Mouse (Mus musculus): ENCODE results near the gene Aqp6.

Aqp6 gene

DNA sequence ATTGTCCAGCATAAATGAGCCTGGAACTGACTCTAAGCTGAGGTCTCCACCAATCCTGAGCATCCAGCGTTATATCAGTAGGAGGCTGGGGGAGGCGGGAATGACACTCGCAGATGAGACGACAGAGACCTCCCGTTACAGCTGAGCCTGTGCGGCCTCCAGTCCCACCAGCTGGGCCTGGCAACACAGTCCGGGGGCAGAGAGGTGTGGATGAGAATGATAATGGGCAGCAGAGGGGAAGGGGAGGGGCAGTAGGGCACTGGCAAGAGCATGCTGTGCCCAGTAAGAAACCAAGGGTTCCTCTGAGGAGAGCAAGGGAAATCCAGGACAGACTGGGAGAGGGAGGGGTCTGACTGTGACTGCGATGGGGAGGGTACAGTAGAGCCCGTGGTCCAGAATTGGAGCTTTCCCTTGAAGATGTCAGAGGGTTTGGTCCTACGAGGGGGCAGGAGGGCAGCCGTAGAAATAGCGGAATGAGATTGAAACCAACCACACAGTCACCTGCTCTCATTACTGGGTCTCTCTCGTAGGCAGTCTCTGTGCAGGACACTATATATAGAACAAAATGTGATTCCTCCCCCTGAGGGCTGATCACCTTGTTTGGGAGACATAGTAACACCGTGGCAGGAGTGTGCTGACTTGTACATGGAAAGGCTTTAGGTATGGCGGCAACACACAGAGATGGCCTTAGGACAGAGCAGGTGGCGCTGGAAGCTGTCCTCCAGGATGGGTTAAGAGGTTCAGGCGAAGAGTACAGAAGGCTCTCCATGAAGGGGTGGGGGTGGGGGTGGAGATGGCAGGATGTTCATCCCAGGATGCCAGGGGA is 1.7 kb upstream of the Aqp6 start:
- no peak for DNase-seq (ENCODE audit: low read depth)

DNA sequence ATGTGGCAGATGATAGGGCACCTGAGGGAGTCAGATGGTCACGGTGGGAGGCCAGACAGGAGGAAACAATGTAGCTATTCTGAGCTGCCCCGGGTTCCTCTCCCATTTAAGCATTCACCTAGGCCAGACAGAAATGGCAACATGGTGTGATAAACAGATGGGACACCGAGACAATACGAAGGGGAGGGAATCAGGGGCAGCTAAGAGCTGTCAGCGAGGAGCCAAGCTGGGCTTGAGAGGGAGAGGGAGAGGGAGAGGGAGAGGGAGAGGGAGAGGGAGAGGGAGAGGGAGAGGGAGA is 572 bp downstream of the Aqp6 start:
- no peak for DNase-seq (ENCODE audit: low read depth)

DNA sequence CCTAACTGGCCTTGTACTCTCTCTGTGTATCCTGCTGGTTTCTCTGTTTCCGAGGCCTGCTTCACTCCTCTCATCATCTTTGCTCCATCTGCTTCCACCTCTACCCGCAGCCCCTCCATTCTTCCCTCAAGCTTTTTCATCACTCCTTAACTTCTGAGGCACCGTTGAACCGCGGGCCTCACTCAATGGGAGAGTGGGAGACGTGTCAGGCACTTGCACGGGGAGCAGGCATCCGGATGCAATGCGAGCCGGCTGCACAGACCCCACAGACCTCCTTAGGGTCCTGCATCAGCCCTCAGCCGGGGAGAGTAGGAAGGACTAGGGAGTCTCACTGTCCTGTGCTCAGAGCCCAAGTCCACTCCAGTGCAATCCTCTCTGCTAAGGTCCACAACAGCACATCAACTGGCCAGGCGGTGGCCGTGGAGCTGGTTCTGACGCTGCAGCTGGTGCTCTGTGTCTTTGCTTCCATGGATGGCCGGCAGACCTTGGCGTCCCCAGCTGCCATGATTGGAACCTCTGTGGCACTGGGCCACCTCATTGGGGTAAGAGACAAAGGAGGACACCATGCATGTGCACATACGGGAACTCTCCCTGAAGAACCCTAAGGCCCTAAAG is 1.1 kb downstream of the Aqp6 start:
- DNase-seq (ENCODE audit: low read depth), result no peak

DNA sequence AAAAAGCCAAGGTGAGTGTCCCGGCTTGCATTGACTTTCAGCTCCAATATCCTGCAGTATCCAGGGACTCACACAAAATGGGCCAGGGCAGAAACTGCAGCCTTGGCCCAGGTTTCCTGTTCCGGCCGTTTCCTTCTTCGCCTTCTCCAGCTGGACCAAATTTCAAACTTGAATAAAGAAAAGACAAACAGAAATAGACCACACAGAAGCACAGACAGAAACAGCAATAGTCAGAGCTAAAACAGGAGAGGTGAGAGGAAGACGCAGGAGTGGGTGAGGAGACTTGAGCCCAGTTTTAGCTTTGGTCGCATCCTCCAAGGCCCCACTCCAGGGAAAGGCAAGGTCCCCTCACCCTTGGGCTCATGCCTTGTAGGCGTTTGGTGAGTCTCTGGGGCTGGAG is 2.0 kb downstream of the Aqp6 start:
- no peak for DNase-seq (ENCODE audit: low read depth)

DNA sequence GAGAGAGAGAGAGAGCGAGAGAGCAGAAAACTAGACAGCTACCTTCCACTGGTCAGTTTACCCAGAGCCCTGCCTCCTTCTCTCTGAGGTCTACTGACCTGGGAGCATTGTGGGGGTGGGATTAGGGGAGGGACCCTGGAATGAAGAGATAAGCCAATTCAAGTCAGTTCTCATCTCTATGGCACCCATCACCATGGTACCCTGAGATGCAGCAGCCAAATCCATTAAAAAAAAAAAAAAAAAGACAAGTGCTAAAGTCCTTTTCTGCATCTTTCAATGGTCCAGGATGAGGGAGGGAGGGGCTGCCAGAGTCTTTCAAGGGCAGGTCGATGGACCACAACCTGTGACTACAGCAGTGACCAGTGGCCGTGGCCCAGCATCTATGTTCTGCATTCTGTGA is 4.4 kb downstream of the Aqp6 start:
- no peak for DNase-seq (ENCODE audit: low read depth)

DNA sequence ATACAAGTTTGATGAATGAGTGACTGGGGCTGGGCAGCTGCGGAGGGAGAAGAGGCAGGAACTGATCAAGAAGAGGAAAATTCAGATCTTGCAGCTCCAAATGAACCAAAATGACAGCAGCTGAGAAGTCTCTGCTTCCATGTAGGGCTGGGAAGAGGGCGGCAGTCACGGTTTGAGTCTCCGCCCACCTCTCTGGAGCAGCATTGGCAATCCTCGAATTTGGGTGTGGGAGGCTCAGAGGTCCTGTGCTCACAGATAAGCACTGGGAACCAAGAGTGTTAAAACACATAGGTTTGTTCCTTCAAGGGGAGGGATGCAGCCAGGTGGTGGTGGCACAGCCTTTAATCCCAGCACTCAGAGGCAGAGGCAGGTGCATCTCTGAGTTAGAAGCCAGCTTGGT is 5.3 kb downstream of the Aqp6 start:
- no peak for DNase-seq (ENCODE audit: low read depth)

DNA sequence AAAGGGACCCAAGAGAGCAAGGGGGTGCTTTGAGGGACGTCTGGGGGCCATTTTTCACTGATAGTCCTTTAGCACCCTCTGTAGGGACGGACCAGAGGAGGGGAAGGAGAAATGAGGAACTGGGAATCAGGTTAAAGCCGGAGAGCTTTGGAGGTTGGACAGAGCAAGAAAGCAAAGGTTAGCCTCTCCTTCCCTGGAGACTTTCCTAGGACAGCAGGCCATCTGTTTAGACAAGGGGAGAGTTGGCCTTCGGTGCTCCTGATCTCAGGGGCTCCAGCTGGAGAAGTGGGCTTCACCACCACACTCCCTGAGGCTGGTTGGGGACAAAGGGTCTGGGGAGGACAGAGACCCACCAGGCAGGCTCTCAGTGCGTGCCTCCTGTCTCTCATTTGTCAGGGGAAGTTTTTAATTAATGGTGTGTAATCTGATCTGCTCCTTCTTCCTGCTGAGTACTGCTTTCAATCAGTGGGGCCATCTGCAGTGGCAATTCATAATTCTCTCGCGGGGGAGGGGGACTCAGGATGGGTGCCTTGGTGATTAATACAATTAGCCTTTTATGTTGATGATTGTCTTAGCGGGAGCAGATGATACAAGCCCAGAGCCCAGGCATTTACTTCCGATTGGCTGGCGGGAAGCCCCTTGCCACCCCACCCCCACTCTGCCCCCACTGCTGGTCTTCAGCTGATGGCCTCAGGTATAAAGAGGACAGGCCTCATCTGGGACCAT is 6.4 kb downstream of the Aqp6 start:
- DNase-seq (ENCODE audit: low read depth), result no peak

DNA sequence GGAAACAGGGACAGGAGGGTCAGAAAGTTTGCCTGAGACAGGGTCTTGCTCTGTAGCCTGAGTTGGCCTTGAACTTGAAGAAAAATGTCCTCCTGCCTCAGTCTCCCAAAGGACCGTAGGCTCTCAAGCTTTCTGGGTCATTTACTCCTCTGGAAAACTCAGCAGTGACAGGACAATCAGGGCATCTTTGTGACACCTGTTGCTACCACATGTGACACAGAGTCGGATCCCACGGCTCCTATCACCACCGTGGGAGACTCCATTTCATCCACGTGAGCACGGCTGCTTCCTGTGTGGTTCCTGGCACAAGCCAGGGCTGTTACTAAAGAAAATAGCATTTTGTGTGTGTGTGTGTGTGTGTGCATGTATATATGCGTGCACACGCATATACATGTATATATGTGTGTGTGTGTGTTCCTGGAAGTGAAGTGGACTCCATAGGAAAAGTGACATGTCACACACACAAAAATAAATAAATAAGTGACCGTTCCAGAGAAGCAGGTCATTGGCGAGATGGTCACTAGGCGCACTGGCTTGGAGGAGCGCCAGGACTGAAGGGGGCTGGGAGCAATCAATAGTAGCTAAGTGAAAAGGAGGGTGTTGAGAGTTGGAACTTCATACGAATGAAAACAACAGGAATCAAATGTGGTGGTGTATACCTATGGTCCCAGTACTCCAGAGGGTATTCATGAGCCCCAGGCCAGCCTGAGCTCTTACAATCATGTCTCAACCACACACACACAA is 7.4 kb downstream of the Aqp6 start:
- DNase-seq (ENCODE audit: low read depth), result no peak

DNA sequence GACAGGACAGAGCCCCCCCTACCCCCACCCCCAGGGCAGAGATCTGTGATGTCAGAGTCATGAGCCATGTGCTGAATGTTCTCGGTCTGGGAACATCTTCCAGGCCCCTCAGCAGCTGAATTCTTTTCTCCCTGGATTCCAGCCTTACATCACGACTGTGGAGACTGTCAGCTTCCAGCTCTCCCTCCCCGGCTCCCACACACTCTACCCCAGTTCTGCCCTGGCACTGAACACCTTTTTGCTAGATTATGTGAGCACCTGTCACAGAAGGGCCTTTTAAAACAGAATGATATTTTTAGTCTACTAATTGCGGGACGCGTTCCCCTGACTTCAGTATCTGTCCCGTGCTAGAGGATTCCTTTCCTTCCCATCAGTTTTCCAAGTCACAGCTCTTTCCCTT is 10.4 kb downstream of the Aqp6 start:
- no peak for DNase-seq (ENCODE audit: low read depth)

DNA sequence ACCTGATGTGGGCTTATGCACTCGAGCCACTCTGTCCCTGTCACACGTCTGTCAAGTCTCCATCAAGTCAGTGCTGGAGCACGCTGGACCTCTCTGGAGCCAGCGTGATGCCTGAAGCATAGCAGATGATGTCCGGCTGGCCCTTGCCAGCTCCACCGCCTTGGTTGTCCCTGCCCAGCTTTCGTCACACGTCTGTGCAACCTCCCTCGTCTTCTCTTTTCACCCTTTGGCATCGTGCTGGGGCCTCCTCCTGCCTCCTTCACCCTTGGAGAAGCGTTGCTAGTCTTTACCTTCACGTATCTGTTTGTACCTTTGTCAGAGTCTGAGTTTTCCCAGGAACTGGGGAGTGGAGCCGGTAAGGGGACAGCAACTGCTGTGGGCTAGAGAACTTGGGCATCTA is 13.1 kb downstream of the Aqp6 start:
- no peak for DNase-seq (ENCODE audit: low read depth)

DNA sequence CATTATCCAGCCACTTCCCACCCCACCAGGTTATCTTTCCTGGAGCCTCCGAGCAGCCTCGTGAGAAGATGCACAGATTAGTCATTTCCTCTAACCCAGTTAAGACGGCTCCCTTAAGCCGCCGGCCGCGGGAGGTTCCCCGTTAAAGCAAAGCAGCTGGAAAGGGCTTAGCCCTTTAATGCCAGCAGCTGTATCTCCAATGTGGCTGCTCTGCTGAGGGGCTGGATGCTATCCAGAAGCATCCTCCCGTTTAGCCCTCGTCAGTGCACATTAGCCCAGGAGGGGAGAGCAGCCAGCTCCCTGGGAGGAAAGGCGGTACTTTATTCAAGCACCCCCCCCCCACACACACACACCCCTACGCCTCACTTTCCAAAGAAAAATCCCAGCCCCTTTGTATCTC is 13.6 kb downstream of the Aqp6 start:
- peak; percentile 33 for DNase-seq (ENCODE audit: low read depth)

DNA sequence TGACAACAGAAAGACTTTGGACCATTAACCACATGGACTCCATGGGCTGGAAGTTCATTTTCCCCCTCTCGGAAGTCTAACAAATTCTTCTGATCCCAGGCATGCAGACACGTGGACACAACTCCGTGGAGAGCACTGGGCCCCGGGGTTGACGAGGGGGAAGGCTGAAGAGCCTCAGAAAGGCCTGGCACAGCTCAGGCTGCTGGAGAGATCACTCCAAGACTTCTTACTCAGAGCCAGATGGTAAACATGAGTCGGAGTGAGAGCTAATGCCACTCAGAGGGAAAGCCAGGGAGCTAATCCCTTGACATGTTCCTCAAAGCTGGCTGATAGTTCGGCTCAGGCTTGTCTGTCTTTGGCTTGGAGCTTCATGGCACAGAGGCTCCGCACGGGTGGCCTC is 14.0 kb downstream of the Aqp6 start:
- no peak for DNase-seq (ENCODE audit: low read depth)

DNA sequence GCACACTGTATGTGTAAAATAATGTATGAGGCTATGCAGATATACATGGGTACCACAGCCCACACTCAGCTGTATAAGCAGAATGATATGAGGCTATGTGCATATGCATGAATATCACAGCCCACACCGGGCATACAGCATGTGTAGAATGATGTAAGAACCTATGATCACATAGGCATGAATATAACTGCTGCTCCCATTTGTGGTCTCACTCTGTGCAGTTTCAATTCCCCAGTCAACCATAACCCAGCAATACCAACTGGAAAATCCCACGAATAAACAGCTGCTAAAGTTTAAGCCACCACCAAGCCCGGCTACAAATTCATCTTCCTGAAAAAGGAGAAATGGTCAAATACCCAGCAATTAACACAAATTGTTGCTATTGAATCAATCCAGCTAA is 17.4 kb downstream of the Aqp6 start:
- DNase-seq (ENCODE audit: low read depth), result no peak

DNA sequence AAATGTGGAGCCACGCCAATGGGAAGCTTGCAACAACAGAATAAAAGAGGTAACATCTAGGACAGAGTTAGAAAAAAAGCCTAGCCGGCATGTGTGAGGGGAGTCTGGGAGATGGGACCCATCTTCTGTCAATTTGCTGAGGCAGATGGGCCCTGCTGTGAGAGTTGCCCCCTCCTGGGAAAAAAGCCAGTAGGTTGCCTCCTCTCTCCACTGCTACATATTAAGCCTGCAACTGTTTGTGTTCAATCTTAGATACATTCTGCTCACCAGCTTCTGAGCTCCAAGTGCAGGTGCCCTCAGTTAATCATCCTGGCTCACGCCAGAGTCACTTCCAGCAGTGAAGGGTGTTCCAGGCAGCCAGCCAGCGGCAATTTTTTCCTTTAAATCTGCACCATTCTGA is 18.6 kb downstream of the Aqp6 start:
- DNase-seq (ENCODE audit: low read depth), result no peak

DNA sequence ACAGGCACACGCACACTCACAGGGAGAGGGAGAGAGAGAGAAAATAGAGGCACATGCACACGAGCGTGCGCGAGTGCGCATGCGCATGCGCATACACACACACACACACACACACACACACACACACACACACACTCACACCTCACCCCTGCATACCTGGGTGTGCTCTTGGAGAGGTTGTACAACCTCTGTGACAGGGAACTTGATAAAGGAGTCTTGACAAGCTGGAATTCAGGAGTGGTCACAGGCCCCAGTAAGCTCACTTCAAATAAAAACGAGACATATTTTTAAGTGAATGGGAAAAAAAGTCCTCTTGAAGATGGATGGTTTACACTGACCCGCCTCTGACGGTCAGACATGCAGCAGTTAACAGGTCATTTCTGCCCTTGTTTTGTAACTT is 20.9 kb downstream of the Aqp6 start:
- no peak for DNase-seq (ENCODE audit: low read depth)

DNA sequence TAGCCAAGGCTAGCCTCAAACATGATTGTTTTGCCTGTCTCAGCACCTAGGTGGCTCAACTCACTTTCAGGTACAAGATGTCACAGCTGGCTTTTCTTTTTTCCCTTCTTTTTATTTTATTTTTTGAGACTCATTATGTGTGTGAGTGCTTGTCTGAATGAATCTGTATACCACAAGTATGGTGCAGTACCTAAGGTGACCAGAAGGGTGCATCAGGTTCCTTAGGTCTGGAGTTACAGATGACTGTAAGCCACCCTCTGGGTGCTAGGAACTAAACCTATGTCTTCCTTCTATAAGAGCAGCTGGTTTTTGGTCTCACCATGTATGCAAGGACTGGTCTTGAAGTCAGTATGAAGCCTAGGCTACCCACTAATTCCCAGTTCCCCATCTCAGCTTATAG is 30.4 kb downstream of the Aqp6 start:
- peak; percentile 54 for DNase-seq (ENCODE audit: low read depth)

DNA sequence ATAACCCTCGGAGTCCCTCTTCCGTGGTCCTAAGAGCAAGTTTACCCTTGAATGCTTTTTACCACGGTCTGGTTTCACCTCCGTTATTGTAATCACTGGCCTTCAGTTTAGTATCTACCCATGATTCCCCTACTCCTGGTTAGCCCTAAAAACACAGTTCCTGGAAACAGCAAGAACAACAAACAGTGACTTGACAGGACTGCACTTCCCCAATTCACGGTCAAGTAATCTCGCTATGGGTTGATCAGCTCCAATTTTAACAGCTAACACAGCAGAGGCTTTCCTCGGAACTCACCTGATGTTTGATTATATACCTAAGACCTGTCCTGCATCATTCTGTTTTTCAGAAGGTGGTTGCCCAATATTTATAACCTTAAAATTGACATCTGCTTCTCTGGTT is 33.5 kb downstream of the Aqp6 start:
- DNase-seq (ENCODE audit: low read depth), result no peak

DNA sequence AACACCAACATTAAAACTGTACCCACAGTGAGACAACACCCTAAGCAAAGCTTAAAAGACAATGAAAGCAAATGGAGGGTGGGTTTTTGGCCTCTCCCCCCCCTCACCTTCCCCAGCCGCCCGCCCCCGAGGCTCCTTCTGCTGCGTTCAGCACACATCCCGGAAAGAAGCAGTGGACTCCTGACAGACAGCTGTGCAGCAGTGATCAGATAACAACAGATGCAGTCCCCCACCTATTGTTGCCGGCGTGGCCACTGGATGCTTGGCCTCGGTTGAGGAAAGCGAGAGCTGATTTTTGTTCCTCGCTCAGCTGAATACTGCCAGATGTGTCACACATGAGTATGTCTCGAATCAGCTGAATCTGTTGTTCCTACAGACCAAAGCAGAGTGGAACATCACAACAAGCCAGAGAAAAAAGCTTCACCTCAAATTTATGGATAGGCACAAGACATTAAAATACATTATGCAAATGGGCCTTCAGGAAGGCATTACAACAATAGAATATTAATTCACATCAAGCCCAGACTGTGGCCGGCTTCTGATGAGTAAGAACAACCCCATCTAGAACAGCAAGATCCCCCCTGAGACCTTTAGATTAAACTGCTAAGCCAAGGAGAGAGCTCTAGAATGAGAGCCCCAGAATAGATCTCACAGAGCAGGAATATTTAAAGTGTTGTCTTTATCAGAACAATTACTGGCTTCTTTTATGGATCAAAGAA is 36.4 kb downstream of the Aqp6 start:
- DNase-seq (ENCODE audit: low read depth), result no peak

DNA sequence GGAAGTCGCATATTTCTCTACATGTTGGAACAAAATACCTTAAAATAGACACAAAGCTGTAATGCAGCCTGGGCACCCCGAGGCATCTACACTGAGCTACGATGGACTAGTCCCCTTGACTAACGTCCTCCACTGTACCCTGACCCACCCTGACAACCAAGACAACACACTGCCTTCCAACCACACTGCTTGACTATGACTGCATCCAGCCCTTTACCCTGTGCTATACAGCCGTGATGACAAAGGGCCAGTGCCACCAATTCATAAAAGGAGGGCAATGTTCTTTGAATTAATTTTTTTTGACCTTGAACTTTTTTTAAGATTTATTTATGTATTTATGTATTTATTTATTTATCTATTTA is 36.9 kb downstream of the Aqp6 start:
- DNase-seq (ENCODE audit: low read depth), result no peak

DNA sequence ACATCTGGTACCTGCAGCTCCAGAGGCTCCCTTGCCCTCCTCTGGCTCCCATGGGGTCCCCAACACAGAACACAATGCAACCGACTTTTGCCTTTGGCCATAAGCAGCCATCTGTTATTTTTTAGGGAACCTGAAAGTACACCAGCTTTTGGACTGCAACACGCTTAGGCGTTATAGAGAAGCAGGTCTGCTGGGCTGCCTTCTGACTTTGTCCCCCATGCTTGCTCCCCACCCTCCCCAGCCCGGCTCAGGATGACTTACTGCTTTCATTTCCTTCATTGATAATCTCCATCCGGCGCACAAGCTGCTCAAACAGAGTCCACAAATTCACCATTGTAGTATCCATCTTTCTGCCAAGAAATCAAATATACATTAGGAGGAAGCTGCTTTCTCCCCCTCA is 41.4 kb downstream of the Aqp6 start:
- no peak for DNase-seq (ENCODE audit: low read depth)

DNA sequence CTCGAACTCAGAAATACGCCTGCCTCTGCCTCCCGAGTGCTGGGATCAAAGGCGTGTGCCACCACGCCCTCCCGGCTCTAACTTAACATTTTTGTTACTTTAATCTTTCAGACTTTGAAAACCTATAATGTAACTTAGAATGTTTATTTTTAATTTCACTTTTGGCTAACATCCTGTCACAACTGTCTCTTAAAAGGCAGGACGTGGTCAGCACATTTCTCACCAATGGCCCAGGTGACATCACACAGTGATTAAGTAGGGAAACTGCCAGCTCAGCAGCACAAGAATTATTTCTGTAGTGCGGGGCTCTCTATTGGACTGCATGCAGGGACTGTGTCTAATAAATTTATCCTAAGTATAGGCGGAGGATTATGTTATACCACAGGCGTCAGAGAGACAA is 42.6 kb downstream of the Aqp6 start:
- DNase-seq (ENCODE audit: low read depth), result peak; percentile 49

DNA sequence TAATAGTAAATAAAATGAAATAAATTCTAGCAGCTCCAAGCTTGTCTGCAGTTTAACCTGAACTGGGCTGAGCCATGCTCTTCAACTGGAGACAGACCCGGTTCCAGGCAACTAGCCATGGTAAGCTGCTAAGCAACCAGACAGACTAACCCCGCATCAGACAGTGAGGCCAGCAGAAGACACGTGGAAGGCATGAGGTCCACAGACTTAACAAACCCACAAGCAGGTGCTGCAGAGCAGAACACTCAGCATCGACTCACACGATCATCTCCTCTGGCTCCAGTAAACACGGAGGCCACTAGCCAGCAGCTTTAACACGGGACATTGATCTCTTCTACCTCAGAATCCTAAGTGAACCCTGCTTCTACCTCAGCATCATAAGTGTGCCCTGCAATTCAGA is 43.6 kb downstream of the Aqp6 start:
- peak; percentile 31 for DNase-seq (ENCODE audit: low read depth)
